Mouse (Mus musculus) mouse trophoblast stem cell (cell line): ENCODE results near the gene Chrm3.

Source experiments
- in situ Hi-C, 2 experiments: fragments of 300-500 bp; cut with MseI, MboI; formaldehyde crosslinking; loops; 2 replicates in 1 of 2; 3 replicates in 1 of 2; pipeline ENCODE4 v1.15.1; 2025

Chrm3 gene

GRCm38 (mm10) chr13:10081896-10082426 lies 278.7 kb downstream of the Chrm3 start:
- in situ Hi-C loops: no loop called here

- in situ Hi-C loops: no loop called here
Measured at GRCm38 (mm10) chr13:10071165-10071564, 289.5 kb downstream of the Chrm3 start.

GRCm38 (mm10) chr13:10068927-10069580 lies 291.6 kb downstream of the Chrm3 start:
- in situ Hi-C loops: no loop called here

- in situ Hi-C loops: no loop called here
Measured at GRCm38 (mm10) chr13:10066829-10067618, 293.6 kb downstream of the Chrm3 start.

- in situ Hi-C loops: no loop called here
Measured at GRCm38 (mm10) chr13:10065776-10066175, 294.9 kb downstream of the Chrm3 start.

- in situ Hi-C loops: no loop called here
Measured at GRCm38 (mm10) chr13:10062681-10063080, 298.0 kb downstream of the Chrm3 start.

GRCm38 (mm10) chr13:10058993-10059392 lies 301.7 kb downstream of the Chrm3 start:
- in situ Hi-C loops: no loop called here

GRCm38 (mm10) chr13:10057644-10058198 lies 302.9 kb downstream of the Chrm3 start:
- in situ Hi-C loops: no loop called here

GRCm38 (mm10) chr13:10054086-10054485 lies 306.6 kb downstream of the Chrm3 start:
- in situ Hi-C loops: no loop called here

GRCm38 (mm10) chr13:10053301-10053889 lies 307.3 kb downstream of the Chrm3 start:
- in situ Hi-C loops: no loop called here

- in situ Hi-C loops: no loop called here
Measured at GRCm38 (mm10) chr13:10045651-10046350, 314.8 kb downstream of the Chrm3 start.

- in situ Hi-C loops: no loop called here
Measured at GRCm38 (mm10) chr13:10044084-10044483, 316.6 kb downstream of the Chrm3 start.

- in situ Hi-C loops: no loop called here
Measured at GRCm38 (mm10) chr13:10033570-10034399, 326.9 kb downstream of the Chrm3 start.

GRCm38 (mm10) chr13:10031547-10031946 lies 329.1 kb downstream of the Chrm3 start:
- in situ Hi-C loops: no loop called here

- in situ Hi-C loops: no loop called here
Measured at GRCm38 (mm10) chr13:10029944-10030343, 330.7 kb downstream of the Chrm3 start.

- in situ Hi-C loops: no loop called here
Measured at GRCm38 (mm10) chr13:10025134-10025533, 335.5 kb downstream of the Chrm3 start.

- in situ Hi-C loops: no loop called here
Measured at GRCm38 (mm10) chr13:10023112-10023511, 337.5 kb downstream of the Chrm3 start.

- in situ Hi-C loops: no loop called here
Measured at GRCm38 (mm10) chr13:10019252-10019651, 341.4 kb downstream of the Chrm3 start.

- in situ Hi-C loops: no loop called here
Measured at GRCm38 (mm10) chr13:10002916-10003315, 357.7 kb downstream of the Chrm3 start.

GRCm38 (mm10) chr13:9997664-9998328 lies 362.9 kb downstream of the Chrm3 start:
- in situ Hi-C loops: no loop called here
